Mouse (Mus musculus): ENCODE measurements around the gene Tceanc2. TPM values are rescaled to one million over a fixed set of nuclear protein-coding genes. Genes with fewer than 3 reads are reported as not detected.

Gene Tceanc2
- polyA plus RNA-seq, 1 experiment from 2014 or later: 16.4 TPM

- no peak overlapping the region for H3K4me3 ChIP-seq (replicated peaks)
- ATAC-seq (ENCODE audit: insufficient read depth, low FRiP score, low read depth): no peak
- no peaks in the 10 kb centered on the region for H3K27me3 ChIP-seq (replicated peaks)
- WGBS: 74% methylated on average over 10 of the region's 10 CpGs
- H3K9me3 ChIP-seq: no peaks in the 10 kb centered on the region
- H3K4me1 ChIP-seq: peaks cover 6% of the 10 kb centered on the region; the same call in 1 of the 2 replicates
- no peak overlapping the region for H3K27ac ChIP-seq
- no peaks in the 10 kb centered on the region for H3K36me3 ChIP-seq
- no peak overlapping the region for H3K9ac ChIP-seq
- H3K4me2 ChIP-seq: no peak overlapping the region
These were observed 80.5 kb downstream of the Tceanc2 start for GRCm38 (mm10) chr4:107098375-107098774.

GRCm38 (mm10) chr4:107097871-107098270, 81.0 kb downstream of the Tceanc2 start:
- WGBS: 32% methylated on average over 15 of the region's 15 CpGs
- H3K36me3 ChIP-seq: no peaks in the 10 kb centered on the region
- peaks cover 6% of the 10 kb centered on the region; the same call in 1 of the 2 replicates for H3K4me1 ChIP-seq
- no peak overlapping the region for H3K27ac ChIP-seq
- ATAC-seq (ENCODE audit: insufficient read depth, low FRiP score, low read depth): no peak
- H3K9me3 ChIP-seq: no peaks in the 10 kb centered on the region
- peak overlapping the region; percentile 23 for H3K4me2 ChIP-seq
- H3K4me3 ChIP-seq (replicated peaks): no peak overlapping the region
- H3K9ac ChIP-seq: no peak overlapping the region
- H3K27me3 ChIP-seq (replicated peaks): no peaks in the 10 kb centered on the region

GRCm38 (mm10) chr4:107096841-107097373, 82.0 kb downstream of the Tceanc2 start, which contains the start of gene Cdcp2:
Gene Cdcp2, plus strand, starts transcription at chr4:107096891.
- Histone ChIP-seq H3K27me3 (replicated peaks) (no peaks in the 10 kb centered on the region), H3K9me3 (no peaks in the 10 kb centered on the region), H3K4me3 (replicated peaks) (no peak within 1 kb of the TSS), H3K4me1 (peaks cover 6% of the 10 kb centered on the region; the same call in 1 of the 2 replicates), H3K4me2 (peak within 1 kb of the TSS; percentile 23), H3K27ac (no peak within 1 kb of the TSS), H3K9ac (no peak within 1 kb of the TSS), H3K36me3 (no peaks in the 10 kb centered on the region)
- 63% methylated on average over 16 of the region's 16 CpGs for WGBS
- ATAC-seq (ENCODE audit: insufficient read depth, low FRiP score, low read depth): no peak

GRCm38 (mm10) chr4:107096043-107096442, 82.9 kb downstream of the Tceanc2 start:
- WGBS: 59% methylated on average over 6 of the region's 6 CpGs
- Histone ChIP-seq H3K27me3 (replicated peaks) (no peaks in the 10 kb centered on the region), H3K36me3 (no peaks in the 10 kb centered on the region), H3K4me1 (peaks cover 6% of the 10 kb centered on the region; the same call in 1 of the 2 replicates), H3K9me3 (no peaks in the 10 kb centered on the region), H3K4me2 (no peak overlapping the region), H3K9ac (no peak overlapping the region), H3K4me3 (replicated peaks) (no peak overlapping the region), H3K27ac (no peak overlapping the region)
- ATAC-seq (ENCODE audit: insufficient read depth, low FRiP score, low read depth): no peak

GRCm38 (mm10) chr4:107094484-107095187, 84.3 kb downstream of the Tceanc2 start:
- Histone ChIP-seq H3K4me2 (no peak overlapping the region), H3K27ac (no peak overlapping the region), H3K4me3 (replicated peaks) (no peak overlapping the region), H3K9me3 (no peaks in the 10 kb centered on the region), H3K4me1 (peaks cover 6% of the 10 kb centered on the region; the same call in 1 of the 2 replicates), H3K9ac (no peak overlapping the region), H3K27me3 (replicated peaks) (no peaks in the 10 kb centered on the region), H3K36me3 (no peaks in the 10 kb centered on the region)
- no peak for ATAC-seq (ENCODE audit: insufficient read depth, low FRiP score, low read depth)
- 73% methylated on average over 16 of the region's 16 CpGs for WGBS

GRCm38 (mm10) chr4:107091696-107092095, 87.2 kb downstream of the Tceanc2 start:
- WGBS: 82% methylated on average over 14 of the region's 14 CpGs
- no peak for ATAC-seq (ENCODE audit: insufficient read depth, low FRiP score, low read depth)
- H3K9ac ChIP-seq: no peak overlapping the region
- no peaks in the 10 kb centered on the region for H3K9me3 ChIP-seq
- H3K4me1 ChIP-seq: no peaks in the 10 kb centered on the region
- H3K27ac ChIP-seq: no peak overlapping the region
- H3K36me3 ChIP-seq: no peaks in the 10 kb centered on the region
- no peak overlapping the region for H3K4me3 ChIP-seq (replicated peaks)
- H3K27me3 ChIP-seq (replicated peaks): no peaks in the 10 kb centered on the region
- H3K4me2 ChIP-seq: no peak overlapping the region

GRCm38 (mm10) chr4:107084858-107085257, 94.1 kb downstream of the Tceanc2 start:
- no peak overlapping the region for H3K27ac ChIP-seq
- no peaks in the 10 kb centered on the region for H3K9me3 ChIP-seq
- no peak overlapping the region for H3K4me3 ChIP-seq (replicated peaks)
- ATAC-seq (ENCODE audit: insufficient read depth, low FRiP score, low read depth): 0 out of 2 replicates have a peak, but pooled peaks have one; percentile 67
- no peak overlapping the region for H3K4me2 ChIP-seq
- WGBS: 30% methylated on average over 6 of the region's 6 CpGs
- H3K36me3 ChIP-seq: no peaks in the 10 kb centered on the region
- H3K4me1 ChIP-seq: no peaks in the 10 kb centered on the region
- no peak overlapping the region for H3K9ac ChIP-seq
- no peaks in the 10 kb centered on the region for H3K27me3 ChIP-seq (replicated peaks)

- no peaks in the 10 kb centered on the region for H3K36me3 ChIP-seq
- 50% methylated on average over 1 of the region's 1 CpGs for WGBS
- H3K9ac ChIP-seq: no peak overlapping the region
- no peak overlapping the region for H3K4me2 ChIP-seq
- H3K9me3 ChIP-seq: no peaks in the 10 kb centered on the region
- H3K27me3 ChIP-seq (replicated peaks): no peaks in the 10 kb centered on the region
- no peaks in the 10 kb centered on the region for H3K4me1 ChIP-seq
- H3K27ac ChIP-seq: no peak overlapping the region
- ATAC-seq (ENCODE audit: insufficient read depth, low FRiP score, low read depth): no peak
- no peak overlapping the region for H3K4me3 ChIP-seq (replicated peaks)
These were observed 94.6 kb downstream of the Tceanc2 start for GRCm38 (mm10) chr4:107084343-107084742.

Other genes with a start within 250 kb of the Tceanc2 start
- gene Mrpl37, start 112.2 kb downstream of the Tceanc2 start, polyA plus RNA-seq (2015; fragmentation: Nextera tagmentation; extraction: Ambion mirVana): 89.8 and 100 TPM in 2 replicates
- gene Cyb5rl, start 112.1 kb downstream of the Tceanc2 start, polyA plus RNA-seq (2015; fragmentation: Nextera tagmentation; extraction: Ambion mirVana): 6.1 and 7.5 TPM in 2 replicates
- not detected in 2 replicates for gene Cdcp2, start 82.2 kb downstream of the Tceanc2 start, polyA plus RNA-seq (2015; fragmentation: Nextera tagmentation; extraction: Ambion mirVana)
- 386 and 427 TPM in 2 replicates for gene Tmem59, start 717 bp downstream of the Tceanc2 start, polyA plus RNA-seq (2015; fragmentation: Nextera tagmentation; extraction: Ambion mirVana)
- gene Ldlrad1, start 30.1 kb upstream of the Tceanc2 start, polyA plus RNA-seq (2015; fragmentation: Nextera tagmentation; extraction: Ambion mirVana): not detected in 2 replicates
- gene Lrrc42, start 74.4 kb upstream of the Tceanc2 start, polyA plus RNA-seq (2015; fragmentation: Nextera tagmentation; extraction: Ambion mirVana): 54.4 TPM in 2 replicates
- gene Hspb11, start 74.5 kb upstream of the Tceanc2 start, polyA plus RNA-seq (2015; fragmentation: Nextera tagmentation; extraction: Ambion mirVana): 32.3 and 34.4 TPM in 2 replicates
- 0.31 and 0.57 TPM in 2 replicates for gene Dio1, start 128.1 kb upstream of the Tceanc2 start, polyA plus RNA-seq (2015; fragmentation: Nextera tagmentation; extraction: Ambion mirVana)
- gene Yipf1, start 135.2 kb upstream of the Tceanc2 start, polyA plus RNA-seq (2015; fragmentation: Nextera tagmentation; extraction: Ambion mirVana): 58.2 and 59.1 TPM in 2 replicates
- gene Ndc1, start 188.7 kb upstream of the Tceanc2 start, polyA plus RNA-seq (2015; fragmentation: Nextera tagmentation; extraction: Ambion mirVana): 26.2 and 30.2 TPM in 2 replicates

Measured in stomach, embryonic 15.5 days (tissue).